Mouse (Mus musculus): ENCODE data around the gene Gpn2. TPM values are rescaled to one million over a fixed set of nuclear protein-coding genes. Genes with fewer than 3 reads are reported as not detected.

Gene Gpn2
- polyA plus RNA-seq, 1 experiment from 2014 or later = 17.1 TPM

DNA sequence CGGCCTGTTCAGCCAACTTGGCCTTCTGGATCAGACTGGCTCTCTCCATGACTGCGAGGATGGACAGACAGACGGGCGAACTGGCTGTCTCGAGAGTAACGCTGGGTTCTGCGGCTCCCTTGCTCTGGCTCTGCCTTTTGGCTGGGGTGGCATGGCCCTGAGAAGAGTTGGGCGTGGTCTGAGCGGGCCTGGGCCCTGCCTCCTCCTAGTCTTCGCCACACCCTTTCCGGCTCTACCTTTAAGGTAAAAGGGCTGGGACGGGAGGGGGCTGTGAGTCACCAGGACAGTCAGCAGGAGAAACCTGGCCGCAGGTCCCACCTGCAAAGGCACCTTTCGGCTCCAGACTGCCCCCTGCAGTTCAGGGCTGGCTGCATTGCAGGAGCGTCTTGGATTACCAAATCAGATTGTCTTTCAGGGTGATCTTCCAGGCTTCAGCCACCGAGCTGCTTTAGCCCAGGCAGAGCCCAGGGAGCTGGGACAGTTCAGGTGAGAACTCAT is 17.6 kb downstream of the Gpn2 start, which contains the start of gene Sfn:
Sfn (minus strand) TSS at position 448 of the 498 bp plus-strand sequence.
- 2% methylated on average over 16 of the region's 16 CpGs for WGBS
- Histone ChIP-seq H3K4me2 (ENCODE audit: low read depth, low read length) (peak within 1 kb of the TSS; percentile 48), H3K27me3 (replicated peaks; ENCODE audit: control insufficient read depth, insufficient read depth, low read length) (peaks cover 5% of the 10 kb centered on the region; the same call in 1 of the 2 replicates), H3K4me3 (ENCODE audit: low read length) (peak within 1 kb of the TSS; percentile 48), H3K9me3 (ENCODE audit: control insufficient read depth, low read length) (no peaks in the 10 kb centered on the region), H3K36me3 (ENCODE audit: control insufficient read depth, insufficient read depth, low read length) (no peaks in the 10 kb centered on the region), H3K27ac (ENCODE audit: low read length) (peak within 1 kb of the TSS; percentile 51), H3K4me1 (ENCODE audit: control insufficient read depth, insufficient read depth, low read length) (peaks cover 28% of the 10 kb centered on the region), H3K9ac (ENCODE audit: low read depth, low read length) (peak within 1 kb of the TSS; percentile 64)
- peak; percentile 63 for ATAC-seq

DNA sequence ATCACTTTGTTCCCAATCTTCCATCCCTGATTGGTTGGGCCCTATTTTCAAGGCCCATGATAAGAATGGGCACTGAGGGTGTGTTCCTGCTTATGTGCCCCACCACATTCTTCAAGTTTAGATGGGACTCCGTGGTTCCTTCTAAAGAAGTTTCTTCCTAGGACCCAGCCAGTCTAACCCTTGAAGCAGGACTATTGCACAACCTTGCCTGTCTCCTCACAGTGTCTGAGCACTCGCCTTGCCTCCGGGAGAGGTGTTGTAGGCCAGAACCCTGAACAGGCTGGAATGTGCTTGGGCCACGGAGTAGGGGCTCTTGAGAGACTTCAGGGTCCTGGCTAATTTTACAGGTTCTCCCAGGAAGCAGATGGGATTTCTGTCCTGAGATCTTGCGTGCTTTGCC is 18.9 kb downstream of the Gpn2 start:
- no peaks in the 10 kb centered on the region; the same call in 1 of the 2 replicates for H3K36me3 ChIP-seq (ENCODE audit: control insufficient read depth, insufficient read depth, low read length)
- WGBS = 92% methylated on average over 5 of the region's 5 CpGs

DNA sequence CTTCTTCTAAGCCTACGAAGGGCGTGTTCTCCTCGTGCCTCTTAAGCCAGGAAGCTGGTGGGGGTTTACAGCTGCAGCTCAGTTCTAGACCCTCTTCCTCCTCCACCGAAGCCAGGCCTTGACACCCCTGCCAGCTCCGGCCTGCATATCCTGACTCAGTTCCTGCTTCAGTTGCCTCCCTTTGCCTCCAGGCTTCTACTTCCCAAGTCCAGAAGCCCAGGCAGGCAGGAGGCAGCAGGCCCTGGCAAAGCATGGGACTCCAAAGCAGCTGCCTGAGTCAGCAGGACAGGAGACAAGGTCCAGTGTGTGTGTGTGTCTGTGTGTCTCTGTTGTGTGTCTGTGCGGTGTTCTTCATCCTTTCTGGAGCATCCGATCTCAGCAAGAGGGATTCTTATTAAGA is 20.0 kb downstream of the Gpn2 start:
- ATAC-seq = no peak
- no peak overlapping the region for H3K9ac ChIP-seq (ENCODE audit: low read depth, low read length)
- no peak overlapping the region for H3K4me3 ChIP-seq (ENCODE audit: low read length)
- peaks cover 32% of the 10 kb centered on the region for H3K4me1 ChIP-seq (ENCODE audit: control insufficient read depth, insufficient read depth, low read length)
- WGBS = 81% methylated on average over 7 of the region's 7 CpGs
- peaks cover 5% of the 10 kb centered on the region; the same call in 1 of the 2 replicates for H3K27me3 ChIP-seq (replicated peaks; ENCODE audit: control insufficient read depth, insufficient read depth, low read length)
- H3K36me3 ChIP-seq (ENCODE audit: control insufficient read depth, insufficient read depth, low read length) = no peaks in the 10 kb centered on the region; the same call in 1 of the 2 replicates
- no peaks in the 10 kb centered on the region for H3K9me3 ChIP-seq (ENCODE audit: control insufficient read depth, low read length)
- no peak overlapping the region for H3K27ac ChIP-seq (ENCODE audit: low read length)
- H3K4me2 ChIP-seq (ENCODE audit: low read depth, low read length) = no peak overlapping the region

More for the DNA sequence above, 18.9 kb downstream of the Gpn2 start:
- ATAC-seq = no peak
- H3K27ac ChIP-seq (ENCODE audit: low read length) = no peak overlapping the region
- H3K4me1 ChIP-seq (ENCODE audit: control insufficient read depth, insufficient read depth, low read length) = peaks cover 36% of the 10 kb centered on the region
- H3K4me3 ChIP-seq (ENCODE audit: low read length) = no peak overlapping the region
- no peak overlapping the region for H3K4me2 ChIP-seq (ENCODE audit: low read depth, low read length)
- no peak overlapping the region for H3K9ac ChIP-seq (ENCODE audit: low read depth, low read length)
- peaks cover 5% of the 10 kb centered on the region; the same call in 1 of the 2 replicates for H3K27me3 ChIP-seq (replicated peaks; ENCODE audit: control insufficient read depth, insufficient read depth, low read length)
- H3K9me3 ChIP-seq (ENCODE audit: control insufficient read depth, low read length) = no peaks in the 10 kb centered on the region

DNA sequence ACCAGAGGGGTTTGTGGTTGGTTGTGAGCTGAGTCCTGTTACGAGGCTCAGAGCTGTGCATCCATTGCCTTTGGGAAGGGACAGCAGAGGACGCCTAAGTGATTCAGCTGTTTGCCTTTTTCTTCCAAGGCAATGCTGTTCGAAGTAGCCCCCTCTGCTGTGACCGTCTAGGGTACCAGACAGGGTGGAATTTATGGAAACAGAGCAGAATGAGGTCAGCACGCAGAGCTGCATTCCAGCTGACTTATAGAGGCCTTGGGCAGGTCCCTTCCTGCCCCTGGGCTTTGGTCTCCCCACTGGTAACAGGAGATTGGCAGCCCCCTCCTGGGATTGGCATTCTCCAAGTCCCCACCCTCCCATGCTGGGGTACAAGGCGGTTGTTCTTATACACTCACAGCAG is 20.7 kb downstream of the Gpn2 start:
- Histone ChIP-seq H3K9me3 (ENCODE audit: control insufficient read depth, low read length) (no peaks in the 10 kb centered on the region), H3K9ac (ENCODE audit: low read depth, low read length) (no peak overlapping the region), H3K4me2 (ENCODE audit: low read depth, low read length) (no peak overlapping the region), H3K4me1 (ENCODE audit: control insufficient read depth, insufficient read depth, low read length) (peaks cover 29% of the 10 kb centered on the region), H3K27ac (ENCODE audit: low read length) (no peak overlapping the region), H3K27me3 (replicated peaks; ENCODE audit: control insufficient read depth, insufficient read depth, low read length) (peaks cover 5% of the 10 kb centered on the region; the same call in 1 of the 2 replicates), H3K36me3 (ENCODE audit: control insufficient read depth, insufficient read depth, low read length) (no peaks in the 10 kb centered on the region; the same call in 1 of the 2 replicates), H3K4me3 (ENCODE audit: low read length) (no peak overlapping the region)
- ATAC-seq = no peak
- WGBS = 72% methylated on average over 6 of the region's 6 CpGs

DNA sequence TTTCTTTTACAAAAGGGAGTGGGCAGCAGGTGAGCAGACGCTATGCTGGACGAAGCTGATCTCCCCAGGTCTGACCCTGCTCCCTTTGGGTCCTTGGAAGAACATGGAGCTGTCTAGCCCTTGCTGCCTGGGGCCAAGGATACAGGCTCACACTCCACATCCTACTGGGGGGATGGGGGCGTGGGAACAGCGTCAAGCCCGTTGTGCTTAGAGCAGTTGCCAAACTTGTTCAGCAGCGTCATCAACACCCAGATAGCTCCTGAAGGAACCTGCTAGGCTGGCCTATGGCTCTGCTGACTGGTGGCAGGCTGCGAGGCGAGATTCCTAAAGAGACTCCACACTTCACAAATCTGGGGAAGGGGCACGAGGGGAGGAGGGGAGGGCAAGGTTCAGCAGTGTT is 21.2 kb downstream of the Gpn2 start:
- Histone ChIP-seq H3K27me3 (replicated peaks; ENCODE audit: control insufficient read depth, insufficient read depth, low read length) (peaks cover 5% of the 10 kb centered on the region; the same call in 1 of the 2 replicates), H3K36me3 (ENCODE audit: control insufficient read depth, insufficient read depth, low read length) (no peaks in the 10 kb centered on the region; the same call in 1 of the 2 replicates), H3K4me1 (ENCODE audit: control insufficient read depth, insufficient read depth, low read length) (peaks cover 27% of the 10 kb centered on the region), H3K27ac (ENCODE audit: low read length) (no peak overlapping the region), H3K9ac (ENCODE audit: low read depth, low read length) (0 out of 2 replicates have a peak overlapping the region, but pooled peaks have one; percentile 1), H3K4me2 (ENCODE audit: low read depth, low read length) (no peak overlapping the region), H3K4me3 (ENCODE audit: low read length) (no peak overlapping the region), H3K9me3 (ENCODE audit: control insufficient read depth, low read length) (no peaks in the 10 kb centered on the region)
- 49% methylated on average over 9 of the region's 9 CpGs for WGBS
- no peak for ATAC-seq

DNA sequence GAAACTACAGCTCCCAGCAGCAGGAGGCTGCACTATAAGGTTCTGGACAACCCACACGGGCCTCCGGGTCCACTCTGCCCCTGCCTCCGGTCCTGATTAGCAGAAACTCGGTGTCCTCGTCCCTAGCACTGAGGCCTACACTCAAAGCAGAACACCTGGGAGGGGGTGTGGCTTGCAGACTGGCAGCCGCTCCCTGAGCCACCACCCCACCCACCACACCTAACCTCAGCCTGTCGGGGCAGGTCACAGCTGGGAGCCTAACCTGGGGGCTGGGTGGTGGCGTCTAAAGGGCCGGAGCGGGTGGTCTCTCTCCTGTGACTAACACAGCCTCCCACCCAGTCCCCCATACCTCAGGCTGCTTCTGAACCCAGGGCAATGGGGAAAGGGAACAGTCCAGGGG is 23.1 kb downstream of the Gpn2 start:
- H3K9me3 ChIP-seq (ENCODE audit: control insufficient read depth, low read length) = no peaks in the 10 kb centered on the region
- H3K4me3 ChIP-seq (ENCODE audit: low read length) = no peak overlapping the region
- no peak overlapping the region for H3K4me2 ChIP-seq (ENCODE audit: low read depth, low read length)
- H3K9ac ChIP-seq (ENCODE audit: low read depth, low read length) = 0 out of 2 replicates have a peak overlapping the region, but pooled peaks have one; percentile 10
- H3K36me3 ChIP-seq (ENCODE audit: control insufficient read depth, insufficient read depth, low read length) = peaks cover 4% of the 10 kb centered on the region
- ATAC-seq = peak; percentile 54
- no peak overlapping the region for H3K27ac ChIP-seq (ENCODE audit: low read length)
- WGBS = 59% methylated on average over 10 of the region's 10 CpGs
- peaks cover 22% of the 10 kb centered on the region for H3K4me1 ChIP-seq (ENCODE audit: control insufficient read depth, insufficient read depth, low read length)
- peaks cover 4% of the 10 kb centered on the region; the same call in 1 of the 2 replicates for H3K27me3 ChIP-seq (replicated peaks; ENCODE audit: control insufficient read depth, insufficient read depth, low read length)

DNA sequence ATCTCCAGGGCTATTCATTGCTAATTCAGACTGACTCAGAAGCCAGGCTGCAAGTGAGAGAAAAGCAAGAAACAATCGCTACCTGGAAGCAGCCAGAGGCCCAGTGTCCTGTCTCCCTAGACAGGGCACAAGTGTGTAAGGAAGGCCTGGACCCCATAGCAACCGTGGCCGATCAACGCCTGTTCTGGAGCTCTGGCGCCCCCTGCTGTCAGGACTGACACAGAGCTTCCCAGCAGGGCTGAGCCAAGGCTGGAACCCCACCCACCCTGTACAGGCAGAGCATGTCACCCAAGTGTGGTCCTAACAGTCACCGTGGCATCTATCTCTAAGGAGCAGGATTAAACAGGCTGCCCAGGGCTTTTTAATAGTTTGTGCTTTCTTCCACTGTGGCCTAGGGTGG is 25.6 kb downstream of the Gpn2 start:
- peaks cover 12% of the 10 kb centered on the region for H3K36me3 ChIP-seq (ENCODE audit: control insufficient read depth, insufficient read depth, low read length)
- 0 out of 2 replicates have a peak, but pooled peaks cover 3% of the 10 kb centered on the region for H3K9me3 ChIP-seq (ENCODE audit: control insufficient read depth, low read length)
- H3K9ac ChIP-seq (ENCODE audit: low read depth, low read length) = no peak overlapping the region
- H3K27ac ChIP-seq (ENCODE audit: low read length) = no peak overlapping the region
- ATAC-seq = peak; percentile 60
- no peak overlapping the region for H3K4me2 ChIP-seq (ENCODE audit: low read depth, low read length)
- H3K27me3 ChIP-seq (replicated peaks; ENCODE audit: control insufficient read depth, insufficient read depth, low read length) = no peaks in the 10 kb centered on the region
- peaks cover 20% of the 10 kb centered on the region for H3K4me1 ChIP-seq (ENCODE audit: control insufficient read depth, insufficient read depth, low read length)
- 15% methylated on average over 6 of the region's 6 CpGs for WGBS
- no peak overlapping the region for H3K4me3 ChIP-seq (ENCODE audit: low read length)

DNA sequence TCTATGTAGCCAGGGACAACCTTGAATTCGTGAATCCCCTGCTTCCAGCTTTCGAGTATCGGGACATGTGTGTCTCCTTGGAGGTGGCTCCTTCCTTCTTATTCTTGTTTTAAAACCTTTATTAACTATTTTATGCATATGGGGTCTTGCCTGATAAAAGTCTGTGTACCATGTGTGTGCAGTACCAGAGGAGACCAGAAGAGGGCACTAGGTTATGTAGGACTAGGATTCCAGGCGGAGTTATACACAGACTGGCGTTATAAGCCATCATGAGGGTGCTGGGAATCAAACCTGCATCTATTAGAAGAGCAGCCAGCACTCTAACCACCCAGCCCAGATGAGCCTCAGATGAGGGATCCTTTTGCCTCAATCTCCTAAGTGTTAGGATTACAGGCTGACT is 27.7 kb downstream of the Gpn2 start:
- WGBS = 96% methylated on average over 5 of the region's 5 CpGs
- Histone ChIP-seq H3K4me2 (ENCODE audit: low read depth, low read length) (no peak overlapping the region), H3K9ac (ENCODE audit: low read depth, low read length) (no peak overlapping the region), H3K4me1 (ENCODE audit: control insufficient read depth, insufficient read depth, low read length) (peaks cover 8% of the 10 kb centered on the region), H3K27me3 (replicated peaks; ENCODE audit: control insufficient read depth, insufficient read depth, low read length) (no peaks in the 10 kb centered on the region), H3K36me3 (ENCODE audit: control insufficient read depth, insufficient read depth, low read length) (peaks cover 15% of the 10 kb centered on the region), H3K9me3 (ENCODE audit: control insufficient read depth, low read length) (0 out of 2 replicates have a peak, but pooled peaks cover 3% of the 10 kb centered on the region), H3K4me3 (ENCODE audit: low read length) (no peak overlapping the region), H3K27ac (ENCODE audit: low read length) (no peak overlapping the region)
- ATAC-seq = no peak

DNA sequence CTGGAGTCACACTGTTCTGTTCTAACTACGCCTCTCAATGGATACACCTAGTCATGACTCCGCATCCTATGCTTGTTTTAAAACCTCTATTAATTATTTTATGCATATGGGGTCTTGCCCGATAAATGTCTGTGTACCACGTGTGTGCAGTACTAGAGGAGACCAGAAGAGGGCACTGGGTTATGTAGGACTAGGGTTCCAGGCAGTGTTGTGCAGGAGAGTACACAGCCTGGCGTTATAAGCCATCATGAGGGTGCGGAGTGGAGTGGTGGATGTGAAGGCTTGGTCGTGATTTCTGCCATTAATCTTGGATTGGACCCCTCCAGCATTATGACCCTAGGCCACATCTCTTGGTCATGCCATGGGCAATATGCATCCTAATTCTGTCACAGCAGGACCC is 28.3 kb downstream of the Gpn2 start:
- H3K36me3 ChIP-seq (ENCODE audit: control insufficient read depth, insufficient read depth, low read length) = peaks cover 15% of the 10 kb centered on the region

More for the DNA sequence above, 28.3 kb downstream of the Gpn2 start:
- Histone ChIP-seq H3K4me3 (ENCODE audit: low read length) (no peak overlapping the region), H3K4me2 (ENCODE audit: low read depth, low read length) (no peak overlapping the region), H3K4me1 (ENCODE audit: control insufficient read depth, insufficient read depth, low read length) (peaks cover 2% of the 10 kb centered on the region), H3K9ac (ENCODE audit: low read depth, low read length) (no peak overlapping the region), H3K9me3 (ENCODE audit: control insufficient read depth, low read length) (0 out of 2 replicates have a peak, but pooled peaks cover 3% of the 10 kb centered on the region), H3K27me3 (replicated peaks; ENCODE audit: control insufficient read depth, insufficient read depth, low read length) (no peaks in the 10 kb centered on the region), H3K27ac (ENCODE audit: low read length) (no peak overlapping the region)
- ATAC-seq = no peak
- 95% methylated on average over 7 of the region's 7 CpGs for WGBS

Data from intestine, embryonic 16.5 days (tissue).